Mouse (Mus musculus): ENCODE results near the gene Krt78. TPM values are rescaled to one million over a fixed set of nuclear protein-coding genes. Genes with fewer than 3 reads are reported as not detected.

Krt78 gene
- polyA plus RNA-seq, 1 experiment from 2014 or later: not detected

GRCm38 (mm10) chr15:101984746-101985145, 30.7 kb upstream of the Krt78 start:
- no peaks in the 10 kb centered on the region for H3K36me3 ChIP-seq
- peak overlapping the region; percentile 48 for H3K4me2 ChIP-seq (replicated peaks)
- H3K27ac ChIP-seq: no peak overlapping the region
- ATAC-seq (ENCODE audit: insufficient number of reproducible peaks, insufficient read depth, low FRiP score, low TSS enrichment): no peak
- peaks cover 5% of the 10 kb centered on the region for H3K4me1 ChIP-seq
- H3K4me3 ChIP-seq: no peak overlapping the region
- H3K27me3 ChIP-seq: no peaks in the 10 kb centered on the region
- 15% methylated on average over 6 of the region's 6 CpGs for WGBS
- H3K9me3 ChIP-seq: no peaks in the 10 kb centered on the region
- 0 out of 2 replicates have a peak overlapping the region, but pooled peaks have one; percentile 36 for H3K9ac ChIP-seq

DNA sequence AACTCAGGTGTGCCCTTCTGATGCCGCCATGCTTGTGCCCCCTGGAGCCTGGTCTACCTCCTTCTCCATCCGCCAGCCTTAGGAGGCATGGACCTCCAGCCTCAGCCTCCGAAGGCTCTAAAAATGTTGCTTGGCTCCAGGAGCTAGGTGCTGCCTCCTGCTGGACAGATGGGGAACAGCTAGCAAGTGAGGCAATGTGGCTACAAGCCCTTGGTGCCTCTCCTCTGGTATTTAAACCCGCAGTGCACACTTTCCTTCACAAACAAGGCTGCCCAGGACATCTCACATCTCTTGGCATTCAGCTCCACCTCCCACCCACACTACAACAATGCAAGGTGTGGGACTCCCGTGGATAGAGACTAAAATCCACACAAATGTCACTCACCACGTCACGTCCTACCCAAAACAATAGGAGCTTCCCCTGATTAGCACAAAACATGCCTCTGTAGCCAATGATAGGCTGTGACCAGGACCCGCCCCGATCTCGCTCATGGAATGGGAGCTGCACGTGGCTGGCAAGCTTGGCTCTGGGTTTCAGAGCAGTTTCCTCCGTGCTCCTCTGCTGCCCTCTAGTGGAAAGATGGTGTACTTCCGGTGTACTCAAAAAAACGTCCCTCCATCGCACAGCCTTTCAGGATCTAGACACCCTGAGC, 30.0 kb upstream of the Krt78 start:
- H3K27me3 ChIP-seq: no peaks in the 10 kb centered on the region
- no peaks in the 10 kb centered on the region for H3K36me3 ChIP-seq
- peaks cover 5% of the 10 kb centered on the region for H3K4me1 ChIP-seq
- no peak overlapping the region for H3K9ac ChIP-seq
- no peaks in the 10 kb centered on the region for H3K9me3 ChIP-seq
- peak overlapping the region; percentile 66 for H3K27ac ChIP-seq
- ATAC-seq (ENCODE audit: insufficient number of reproducible peaks, insufficient read depth, low FRiP score, low TSS enrichment): peak; percentile 90
- H3K4me2 ChIP-seq (replicated peaks): peak overlapping the region; percentile 48
- 2% methylated on average over 15 of the region's 15 CpGs for WGBS
- H3K4me3 ChIP-seq: peak overlapping the region; percentile 26

DNA sequence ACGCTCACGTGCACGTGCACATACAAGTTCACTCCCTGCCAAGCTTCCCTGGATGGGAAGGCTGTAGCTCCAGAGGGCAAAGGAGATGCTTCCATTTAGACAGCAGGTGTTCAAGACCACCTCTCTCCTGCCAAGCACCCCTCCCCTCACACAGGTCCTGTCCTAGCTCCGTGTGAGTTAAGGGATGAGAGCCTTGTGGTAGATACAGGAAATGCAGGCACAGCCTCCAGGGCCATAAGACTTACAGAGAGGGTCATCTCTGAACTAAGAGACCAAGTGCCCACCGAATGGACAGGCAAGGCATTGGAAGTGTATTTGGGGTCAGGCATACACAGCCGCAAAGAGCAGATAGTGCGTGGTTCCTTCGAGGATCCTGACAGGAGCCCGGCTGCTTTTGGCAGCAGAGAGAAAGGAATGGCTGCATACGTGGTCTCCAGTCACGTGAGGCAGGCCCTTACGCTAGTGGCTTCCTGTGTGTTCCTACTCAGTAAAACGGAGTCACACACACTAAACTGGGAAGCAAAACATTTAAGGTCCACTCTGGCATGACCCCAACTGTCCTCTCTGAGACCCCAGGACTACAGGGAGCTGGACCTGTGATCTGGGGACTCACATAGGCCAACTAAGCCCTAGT, 29.3 kb upstream of the Krt78 start:
- Histone ChIP-seq H3K9me3 (no peaks in the 10 kb centered on the region), H3K4me1 (peaks cover 2% of the 10 kb centered on the region), H3K4me2 (replicated peaks) (peak overlapping the region; percentile 48), H3K4me3 (peak overlapping the region; percentile 26; the same call in 1 of the 2 replicates), H3K27me3 (no peaks in the 10 kb centered on the region), H3K36me3 (no peaks in the 10 kb centered on the region), H3K9ac (no peak overlapping the region), H3K27ac (peak overlapping the region; percentile 66)
- 77% methylated on average over 13 of the region's 13 CpGs for WGBS
- no peak for ATAC-seq (ENCODE audit: insufficient number of reproducible peaks, insufficient read depth, low FRiP score, low TSS enrichment)

GRCm38 (mm10) chr15:101980849-101981248, 26.8 kb upstream of the Krt78 start:
- ATAC-seq (ENCODE audit: insufficient number of reproducible peaks, insufficient read depth, low FRiP score, low TSS enrichment): no peak
- Histone ChIP-seq H3K9me3 (no peaks in the 10 kb centered on the region), H3K36me3 (no peaks in the 10 kb centered on the region), H3K4me1 (peaks cover 24% of the 10 kb centered on the region), H3K9ac (no peak overlapping the region), H3K27me3 (no peaks in the 10 kb centered on the region), H3K4me3 (no peak overlapping the region), H3K27ac (no peak overlapping the region), H3K4me2 (replicated peaks) (no peak overlapping the region)
- 59% methylated on average over 6 of the region's 6 CpGs for WGBS

DNA sequence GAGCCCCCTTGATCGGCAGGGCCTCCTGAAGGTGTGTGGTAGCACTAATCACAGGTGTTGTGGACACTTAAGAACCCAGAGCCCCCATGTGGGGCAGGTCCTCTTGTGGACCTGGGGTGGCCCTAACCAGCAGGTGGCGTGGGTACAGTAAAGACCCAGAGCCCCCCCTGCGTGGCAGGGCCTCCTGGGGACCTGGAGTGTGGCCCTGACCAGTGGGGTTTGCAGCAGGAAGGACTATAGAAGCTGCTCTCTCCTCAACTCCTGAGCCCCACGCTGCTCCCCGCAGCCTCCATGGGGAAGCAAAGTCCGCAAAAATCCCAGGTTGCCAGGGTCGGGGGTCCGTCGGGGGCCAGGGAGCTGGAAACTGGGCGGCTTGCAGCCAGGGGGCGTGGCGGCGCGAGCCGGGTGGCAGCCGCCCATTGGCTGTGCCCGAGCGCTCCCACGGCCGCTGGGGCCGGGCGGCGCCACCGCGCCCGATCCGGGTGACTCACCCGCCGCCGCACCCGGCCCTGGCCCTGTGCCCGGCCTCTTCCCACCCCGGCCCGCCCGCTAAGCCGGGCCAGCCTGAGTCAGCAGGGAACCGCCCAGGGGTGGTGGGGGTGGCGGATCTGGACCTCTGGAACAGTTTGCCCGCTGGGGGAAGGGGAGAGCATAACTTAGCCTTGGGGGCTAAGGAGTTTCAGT, 23.1 kb upstream of the Krt78 start:
- H3K27ac ChIP-seq: peak overlapping the region; percentile 77
- H3K4me2 ChIP-seq (replicated peaks): peak overlapping the region; percentile 76
- WGBS: 5% methylated on average over 25 of the region's 39 CpGs
- H3K4me3 ChIP-seq: peak overlapping the region; percentile 33
- peak overlapping the region; percentile 48 for H3K9ac ChIP-seq
- H3K4me1 ChIP-seq: peaks cover 28% of the 10 kb centered on the region
- H3K36me3 ChIP-seq: no peaks in the 10 kb centered on the region
- 0 out of 2 replicates have a peak, but pooled peaks cover 7% of the 10 kb centered on the region for H3K27me3 ChIP-seq
- ATAC-seq (ENCODE audit: insufficient number of reproducible peaks, insufficient read depth, low FRiP score, low TSS enrichment): peak; percentile 87
- H3K9me3 ChIP-seq: no peaks in the 10 kb centered on the region

GRCm38 (mm10) chr15:101976641-101977040, 22.6 kb upstream of the Krt78 start:
- Histone ChIP-seq H3K4me1 (peaks cover 28% of the 10 kb centered on the region), H3K9me3 (no peaks in the 10 kb centered on the region), H3K9ac (no peak overlapping the region), H3K4me2 (replicated peaks) (peak overlapping the region; percentile 76), H3K27me3 (0 out of 2 replicates have a peak, but pooled peaks cover 9% of the 10 kb centered on the region), H3K27ac (peak overlapping the region; percentile 77), H3K36me3 (no peaks in the 10 kb centered on the region), H3K4me3 (no peak overlapping the region)
- 0 out of 2 replicates have a peak, but pooled peaks have one; percentile 2 for ATAC-seq (ENCODE audit: insufficient number of reproducible peaks, insufficient read depth, low FRiP score, low TSS enrichment)
- WGBS: 53% methylated on average over 3 of the region's 3 CpGs

- Histone ChIP-seq H3K9ac (no peak overlapping the region), H3K4me1 (peaks cover 28% of the 10 kb centered on the region), H3K9me3 (no peaks in the 10 kb centered on the region), H3K36me3 (no peaks in the 10 kb centered on the region), H3K4me3 (no peak overlapping the region), H3K27me3 (0 out of 2 replicates have a peak, but pooled peaks cover 9% of the 10 kb centered on the region), H3K4me2 (replicated peaks) (no peak overlapping the region), H3K27ac (peak overlapping the region; percentile 18; the same call in 1 of the 2 replicates)
- WGBS: 46% methylated on average over 5 of the region's 5 CpGs
- ATAC-seq (ENCODE audit: insufficient number of reproducible peaks, insufficient read depth, low FRiP score, low TSS enrichment): no peak
Observed at GRCm38 (mm10) chr15:101976023-101976422, 21.9 kb upstream of the Krt78 start.

DNA sequence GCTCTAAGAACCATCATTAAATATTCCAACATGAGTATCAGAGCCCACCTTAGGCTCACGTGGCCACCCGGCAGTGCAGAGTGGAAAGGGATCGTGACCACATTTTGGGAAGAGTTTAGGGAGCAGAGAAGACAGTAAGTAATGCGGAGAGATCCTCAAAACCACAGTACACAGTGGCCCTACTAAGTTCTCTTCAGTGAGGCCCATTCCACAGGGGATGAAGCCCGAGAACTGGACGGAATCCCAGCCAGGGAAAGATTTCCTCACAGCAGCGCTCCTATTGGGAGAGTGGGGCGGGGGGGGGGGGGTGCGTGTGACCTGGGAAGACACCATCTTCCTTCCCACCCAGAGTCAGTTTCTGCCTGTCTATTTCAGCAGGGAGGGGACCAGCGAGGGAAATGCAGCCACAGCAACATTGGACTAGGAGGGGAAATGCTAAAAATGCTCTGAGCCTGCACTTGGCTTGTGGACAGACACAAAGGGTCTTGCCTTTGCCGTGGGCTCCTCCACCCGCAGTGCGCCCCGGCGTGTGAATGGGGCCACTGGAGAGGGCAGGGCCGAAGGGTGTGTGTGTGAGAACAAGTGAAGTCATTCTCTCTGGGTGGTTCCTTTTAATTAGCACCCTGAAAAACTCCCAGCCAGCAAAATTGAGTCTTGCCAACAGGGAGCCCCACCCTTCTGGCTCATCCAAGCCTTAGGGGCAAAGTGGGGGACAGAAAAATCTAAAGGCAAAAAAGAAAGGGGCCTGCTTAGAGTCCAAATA, 20.2 kb upstream of the Krt78 start:
- H3K4me3 ChIP-seq: no peak overlapping the region
- H3K9me3 ChIP-seq: no peaks in the 10 kb centered on the region
- no peak overlapping the region for H3K4me2 ChIP-seq (replicated peaks)
- ATAC-seq (ENCODE audit: insufficient number of reproducible peaks, insufficient read depth, low FRiP score, low TSS enrichment): no peak
- H3K4me1 ChIP-seq: peaks cover 28% of the 10 kb centered on the region
- H3K27me3 ChIP-seq: 0 out of 2 replicates have a peak, but pooled peaks cover 9% of the 10 kb centered on the region
- H3K27ac ChIP-seq: peak overlapping the region; percentile 36; the same call in 1 of the 2 replicates
- WGBS: 61% methylated on average over 16 of the region's 16 CpGs
- no peak overlapping the region for H3K9ac ChIP-seq
- H3K36me3 ChIP-seq: no peaks in the 10 kb centered on the region

DNA sequence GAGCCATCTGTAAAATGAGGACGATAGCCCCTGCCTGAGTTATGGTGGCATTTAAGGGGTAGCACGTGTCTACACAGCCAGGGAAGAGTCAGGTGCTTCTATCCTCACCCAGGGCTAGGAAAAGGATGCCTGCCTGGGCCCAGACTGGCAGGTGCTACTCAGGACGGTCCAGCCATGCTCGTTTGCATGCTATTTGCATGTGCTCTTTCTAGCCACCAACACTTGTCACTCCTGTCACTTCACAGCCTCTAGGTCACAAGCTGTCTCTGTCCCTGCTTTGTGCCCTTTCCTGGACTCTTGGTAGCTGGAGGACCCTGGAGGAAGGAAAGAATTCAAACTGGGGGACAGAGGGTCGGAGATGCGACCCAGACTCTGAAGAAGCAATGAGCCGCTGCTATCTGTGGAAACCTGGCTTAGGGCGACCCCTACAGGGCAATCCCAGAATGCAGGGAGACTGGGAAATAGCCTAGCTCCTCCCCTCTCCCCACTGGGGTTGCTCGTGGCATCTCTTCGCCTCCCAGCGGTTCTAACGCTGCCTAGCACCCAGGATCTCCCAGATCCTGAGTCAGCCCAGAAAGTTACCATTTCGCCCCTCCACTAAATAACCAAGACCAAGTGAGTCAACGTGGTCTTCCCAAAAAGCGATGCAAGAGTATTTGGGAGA, 19.5 kb upstream of the Krt78 start:
- Histone ChIP-seq H3K27me3 (0 out of 2 replicates have a peak, but pooled peaks cover 9% of the 10 kb centered on the region), H3K4me3 (no peak overlapping the region), H3K27ac (no peak overlapping the region), H3K4me2 (replicated peaks) (no peak overlapping the region), H3K9ac (no peak overlapping the region), H3K4me1 (peaks cover 28% of the 10 kb centered on the region), H3K36me3 (no peaks in the 10 kb centered on the region), H3K9me3 (no peaks in the 10 kb centered on the region)
- ATAC-seq (ENCODE audit: insufficient number of reproducible peaks, insufficient read depth, low FRiP score, low TSS enrichment): no peak
- WGBS: 15% methylated on average over 15 of the region's 15 CpGs

DNA sequence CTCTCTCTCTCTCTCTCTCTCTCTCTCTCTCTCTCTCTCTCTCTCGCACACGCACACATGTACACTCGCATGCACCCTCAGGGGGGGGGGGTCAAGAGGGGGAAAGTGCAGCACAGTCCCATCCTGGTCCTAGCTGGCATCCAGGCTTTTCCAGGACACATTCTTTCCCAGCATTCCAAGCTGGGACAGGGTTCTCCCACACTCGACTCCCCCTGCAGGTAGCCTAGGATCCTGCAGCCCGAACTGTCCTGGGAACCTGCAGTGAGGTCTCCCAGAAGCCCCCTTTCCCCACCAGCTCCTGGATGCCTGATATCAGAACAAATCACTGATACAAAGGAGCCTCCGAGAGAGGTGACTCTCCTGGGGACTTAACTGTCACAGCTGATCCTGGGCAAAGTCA, 16.4 kb upstream of the Krt78 start:
- 7% methylated on average over 3 of the region's 6 CpGs for WGBS
- 0 out of 2 replicates have a peak, but pooled peaks cover 9% of the 10 kb centered on the region for H3K27me3 ChIP-seq
- H3K4me1 ChIP-seq: peaks cover 3% of the 10 kb centered on the region; the same call in 1 of the 2 replicates
- H3K36me3 ChIP-seq: no peaks in the 10 kb centered on the region
- no peak overlapping the region for H3K4me2 ChIP-seq (replicated peaks)
- H3K9me3 ChIP-seq: no peaks in the 10 kb centered on the region
- H3K4me3 ChIP-seq: no peak overlapping the region
- no peak overlapping the region for H3K27ac ChIP-seq
- H3K9ac ChIP-seq: no peak overlapping the region
- ATAC-seq (ENCODE audit: insufficient number of reproducible peaks, insufficient read depth, low FRiP score, low TSS enrichment): no peak

GRCm38 (mm10) chr15:101966808-101967207, 12.7 kb upstream of the Krt78 start:
- Histone ChIP-seq H3K9ac (no peak overlapping the region), H3K36me3 (no peaks in the 10 kb centered on the region), H3K4me3 (no peak overlapping the region), H3K4me2 (replicated peaks) (no peak overlapping the region), H3K27ac (no peak overlapping the region), H3K4me1 (no peaks in the 10 kb centered on the region), H3K9me3 (no peaks in the 10 kb centered on the region), H3K27me3 (0 out of 2 replicates have a peak, but pooled peaks cover under 1% of the 10 kb centered on the region)
- WGBS: 81% methylated on average over 8 of the region's 8 CpGs
- ATAC-seq (ENCODE audit: insufficient number of reproducible peaks, insufficient read depth, low FRiP score, low TSS enrichment): no peak
